Comparison of ENCODE assay signal across 24 mouse cellular contexts in genomic region chr2:179386871-179387270, GRCm38 (mm10). TPM values are rescaled to one million over a fixed set of nuclear protein-coding genes. Genes with fewer than 3 reads are reported as not detected.
DNase-seq lines count a peak whose midpoint lies in the region; ATAC-seq lines count a peak whose summit lies in the region.
"Had no signal": no experiment of that assay in that cellular context is flagged by ENCODE, and none has a peak within 500 bp of the region (broad histone marks: within the 10 kb centered on the region; RNA-seq: fewer than 3 reads in every experiment).

No protein-coding gene starts in this region.

- no peaks in the 10 kb centered on the region for H3K36me3 ChIP-seq in megakaryocyte, embryonic 14.5 days (replicated peaks; ENCODE audit: low read length)
- H3K36me3 ChIP-seq: G1E had no signal

- no peaks in the 10 kb centered on the region for H3K27me3 ChIP-seq in megakaryocyte, embryonic 14.5 days (replicated peaks)
- H3K27me3 ChIP-seq: CH12.LX, Patski had no signal

- peaks cover 77% of the 10 kb centered on the region for H3K9me3 ChIP-seq in megakaryocyte, embryonic 14.5 days

- peak; percentile 69 to 76 for DNase-seq in cerebellum, postnatal 10 days
- no peak for DNase-seq in cerebellum, adult 8-10 months
- peak; percentile 47 to 51 for DNase-seq in cerebellum, postnatal 14 days
- no peak for DNase-seq in cerebellum, adult 9-11 months
- DNase-seq in left cerebral cortex, postnatal 4 days: peak; percentile 50
- no peak for DNase-seq in left cerebral cortex, adult 18-20 months (ENCODE audit: low spot score in 2 of 2)
- DNase-seq: adrenal gland, adult 2 months; adrenal gland, adult 8-10 months; adrenal gland, postnatal 10 days; adrenal gland, postnatal 14 days; adrenal gland, postnatal 25 days; adrenal gland, postnatal 36 days; B cell, adult 2 months; cerebellum, adult 11 months; cerebellum, adult 11-12 months had no signal

- ATAC-seq in megakaryocyte, adult 5-6 weeks (ENCODE audit: poor library complexity, severe bottlenecking): no peak
- ATAC-seq: activated CD4-positive, CD25-positive, alpha-beta regulatory T cell, adult 4 months; CD4-positive, CD25-positive, alpha-beta regulatory T cell, adult 4 months; Patski had no signal

- H3K4me3 ChIP-seq in megakaryocyte, embryonic 14.5 days (replicated peaks): peak overlapping the region; percentile 25

- intact Hi-C loops in left cerebral cortex, postnatal 4 days (cut with DNase I): no loop called here

- H3K4me1 ChIP-seq in megakaryocyte, embryonic 14.5 days: no peaks in the 10 kb centered on the region

RNA-seq across cellular contexts. Expression of gene Cdh4, which starts 55.4 kb away (rescaled TPM):
- 10 to 100 TPM; 50.4 to 61.7 TPM for total RNA-seq in left cerebral cortex, postnatal 4 days (2021)
- total RNA-seq in left cerebral cortex, adult 18-20 months (2021): 10 to 100 TPM; 20.7 to 20.9 TPM
- polyA plus RNA-seq in megakaryocyte, embryonic 14.5 days (2012; ENCODE audit: insufficient read depth, low replicate concordance): not detected in 2 replicates
- total RNA-seq in megakaryocyte, adult 5-6 weeks (2015): not detected in 2 replicates
- total RNA-seq in megakaryocyte, adult 5-6 weeks (2017): not detected in 2 replicates
- total RNA-seq: CH12.LX, MEL had no signal
- polyA plus RNA-seq: C2C12; CD4-positive, CD25-positive, alpha-beta regulatory T cell, adult 4 months; G1E; Patski had no signal

Comparison
In these comparisons a context has a peak if more than half of its experiments do, and no peak if none do; other contexts are left out.
1. DNase-seq: peak in cerebellum, postnatal 10 days (2 of 2), cerebellum, postnatal 14 days (2 of 2) and left cerebral cortex, postnatal 4 days (single experiment); none in cerebellum, adult 8-10 months (single experiment), cerebellum, adult 9-11 months (single experiment) and left cerebral cortex, adult 18-20 months (0 of 2).
2. RNA of gene Cdh4, which starts 55.4 kb away (total RNA-seq): 50.4 to 61.7 TPM in left cerebral cortex, postnatal 4 days and 20.7 to 20.9 TPM in left cerebral cortex, adult 18-20 months; not detected in megakaryocyte, adult 5-6 weeks; every median in the first group is over 10 times any median in the second.